Mouse (Mus musculus) CH12.LX (cell line): ENCODE measurements around the gene Olfr237-ps1. TPM values are rescaled to one million over a fixed set of nuclear protein-coding genes. Genes with fewer than 3 reads are reported as not detected.

Source experiments
- DNase-seq: peaks from one replicate; pipeline ENCODE4 v3.0.0-alpha.2; 2013; ENCODE audit errors: extremely low read depth
- H3K27ac ChIP-seq: 2 replicates; pipeline ENCODE4 v1.5.1; 2012; ENCODE audit warnings: low read depth, mild to moderate bottlenecking, control low read depth, moderate library complexity; ENCODE audit not compliant: insufficient read depth
- H3K27me3 ChIP-seq: replicated peaks from 2 replicates; pipeline ENCODE3; 2012; ENCODE audit warnings: inconsistent platforms
- H3K36me3 ChIP-seq, 2 experiments: replicated peaks in 1 of 2; 2 replicates each; pipeline versions ENCODE3 to v1.6.1; 2012; ENCODE audit warnings: inconsistent platforms in 1 of 2, low read length in 1 of 2, mild to moderate bottlenecking in 1 of 2, mixed read lengths in 1 of 2, moderate library complexity in 1 of 2; ENCODE audit not compliant: control insufficient read depth in 1 of 2, insufficient read depth in 1 of 2
- H3K4me1 ChIP-seq, 2 experiments: 2 replicates each; pipeline ENCODE4 v1.6.1; 2012; ENCODE audit warnings: inconsistent platforms in 1 of 2, moderate library complexity in 1 of 2; ENCODE audit not compliant: insufficient read depth in 2 of 2, control insufficient read depth in 1 of 2
- H3K4me2 ChIP-seq: 2 replicates; pipeline ENCODE4 v1.6.1; 2012; ENCODE audit warnings: low read depth, mild to moderate bottlenecking, control low read depth; ENCODE audit not compliant: poor library complexity, insufficient read depth, severe bottlenecking
- H3K4me3 ChIP-seq, 3 experiments: fragments of 150-350 bp in 1 of 3; sonication (generic) in 1 of 3; replicated peaks in 1 of 3; 2 replicates each; pipeline versions ENCODE3 to v1.5.1; 2011 to 2012; ENCODE audit warnings: low read depth in 2 of 3, low read length in 2 of 3, mild to moderate bottlenecking in 2 of 3, moderate library complexity in 2 of 3, control low read depth in 1 of 3, improper control_type of control experiment in 1 of 3, inconsistent platforms in 1 of 3, mixed read lengths in 1 of 3; ENCODE audit not compliant: poor library complexity in 1 of 3
- H3K79me2 ChIP-seq: replicated peaks from 2 replicates; pipeline ENCODE4 v1.6.1; 2012; ENCODE audit warnings: mild to moderate bottlenecking, moderate library complexity; ENCODE audit not compliant: control insufficient read depth, poor library complexity, insufficient read depth, severe bottlenecking; ENCODE audit errors: extremely low read depth
- H3K9ac ChIP-seq: 2 replicates; pipeline ENCODE4 v1.6.1; 2012; ENCODE audit warnings: low read depth, mild to moderate bottlenecking, control low read depth, moderate library complexity; ENCODE audit not compliant: insufficient read depth
- H3K9me3 ChIP-seq: replicated peaks from 2 replicates; pipeline ENCODE3; 2012; ENCODE audit warnings: low read length, inconsistent platforms, mixed read lengths
- BHLHE40 ChIP-seq: IDR thresholded peaks from 2 replicates; pipeline ENCODE4 v1.6.1; 2011; ENCODE audit warnings: mild to moderate bottlenecking, low read depth, low read length, improper control_type of control experiment
- CHD1 ChIP-seq: IDR thresholded peaks from 2 replicates; pipeline ENCODE4 v1.6.1; 2012; ENCODE audit warnings: low read depth, low read length, improper control_type of control experiment, inconsistent platforms
- E2F4 ChIP-seq: IDR thresholded peaks from 2 replicates; pipeline ENCODE4 v1.6.1; 2011; ENCODE audit warnings: low read depth, low read length, improper control_type of control experiment; ENCODE audit not compliant: insufficient replicate concordance
- ELF1 ChIP-seq: IDR thresholded peaks from 2 replicates; pipeline ENCODE4 v1.6.1; 2014; ENCODE audit warnings: low read depth, mild to moderate bottlenecking, inconsistent platforms, low read length, improper control_type of control experiment
- EP300 ChIP-seq: IDR thresholded peaks from 2 replicates; pipeline ENCODE4 v1.6.1; 2011; ENCODE audit warnings: low read length, improper control_type of control experiment
- ETS1 ChIP-seq: conservative IDR thresholded peaks from 2 replicates; pipeline ENCODE4 v1.6.1; 2012; ENCODE audit warnings: low read depth, mild to moderate bottlenecking, inconsistent platforms, low read length, improper control_type of control experiment, moderate library complexity
- GABPA ChIP-seq: IDR thresholded peaks from 2 replicates; pipeline ENCODE4 v1.6.1; 2012; ENCODE audit warnings: low read depth, low read length, improper control_type of control experiment, inconsistent platforms; ENCODE audit not compliant: insufficient replicate concordance
- HCFC1 ChIP-seq: IDR thresholded peaks from 2 replicates; pipeline ENCODE4 v1.6.1; 2012; ENCODE audit warnings: low read depth, mild to moderate bottlenecking, inconsistent platforms, low read length, improper control_type of control experiment
- IRF4 ChIP-seq: IDR thresholded peaks from 2 replicates; pipeline ENCODE4 v1.6.1; 2014; ENCODE audit warnings: low read depth, mild to moderate bottlenecking, inconsistent platforms, low read length, improper control_type of control experiment
- JUN ChIP-seq: IDR thresholded peaks from 2 replicates; pipeline ENCODE4 v1.6.1; 2011; ENCODE audit warnings: low read depth, mild to moderate bottlenecking, low read length, improper control_type of control experiment, moderate library complexity; ENCODE audit not compliant: insufficient read depth
- JUND ChIP-seq: conservative IDR thresholded peaks from 2 replicates; pipeline ENCODE4 v1.6.1; 2011; ENCODE audit warnings: low read depth, low read length, improper control_type of control experiment
- KAT2A ChIP-seq: IDR thresholded peaks from 2 replicates; pipeline ENCODE4 v1.6.1; 2012; ENCODE audit warnings: low read length, improper control_type of control experiment, inconsistent platforms; ENCODE audit not compliant: insufficient replicate concordance
- MAFK ChIP-seq: IDR thresholded peaks from 2 replicates; pipeline ENCODE4 v1.6.1; 2011; ENCODE audit warnings: low read length, improper control_type of control experiment; ENCODE audit not compliant: insufficient replicate concordance
- MEF2A ChIP-seq: IDR thresholded peaks from 2 replicates; pipeline ENCODE4 v1.6.1; 2014; ENCODE audit warnings: low read depth, mild to moderate bottlenecking, inconsistent platforms, low read length, improper control_type of control experiment, borderline replicate concordance
- MXI1 ChIP-seq: IDR thresholded peaks from 2 replicates; pipeline ENCODE4 v1.6.1; 2011; ENCODE audit warnings: mild to moderate bottlenecking, low read depth, low read length, improper control_type of control experiment
- MYC ChIP-seq: IDR thresholded peaks from 2 replicates; pipeline ENCODE4 v1.6.1; 2011; ENCODE audit warnings: low read depth, mild to moderate bottlenecking, improper control_type of control experiment, low read length
- NELFE ChIP-seq: IDR thresholded peaks from 2 replicates; pipeline ENCODE4 v1.6.1; 2011; ENCODE audit warnings: low read depth, low read length, improper control_type of control experiment
- PAX5 ChIP-seq: IDR thresholded peaks from 2 replicates; pipeline ENCODE4 v1.6.1; 2012; ENCODE audit warnings: low read length, inconsistent platforms, mixed read lengths
- POLR2AphosphoS2 ChIP-seq: IDR thresholded peaks from 2 replicates; pipeline ENCODE4 v1.6.1; 2011; ENCODE audit warnings: low read depth, low read length, improper control_type of control experiment
- RAD21 ChIP-seq: IDR thresholded peaks from 2 replicates; pipeline ENCODE4 v1.6.1; 2011; ENCODE audit warnings: low read depth, mild to moderate bottlenecking, low read length, improper control_type of control experiment, moderate library complexity
- SMC3 ChIP-seq: IDR thresholded peaks from 2 replicates; pipeline ENCODE4 v1.6.1; 2011; ENCODE audit warnings: low read depth, low read length, improper control_type of control experiment
- TBP ChIP-seq: conservative IDR thresholded peaks from 2 replicates; pipeline ENCODE4 v1.6.1; 2011; ENCODE audit warnings: low read depth, low read length, improper control_type of control experiment
- TCF12 ChIP-seq: IDR thresholded peaks from 2 replicates; pipeline ENCODE4 v1.6.1; 2014; ENCODE audit warnings: low read depth, mild to moderate bottlenecking, inconsistent platforms, low read length, improper control_type of control experiment
- USF2 ChIP-seq: conservative IDR thresholded peaks from 2 replicates; pipeline ENCODE4 v1.6.1; 2011; ENCODE audit warnings: low read depth, low read length, improper control_type of control experiment
- ZC3H11A ChIP-seq: IDR thresholded peaks from 2 replicates; pipeline ENCODE4 v1.6.1; 2012; ENCODE audit warnings: low read depth, mild to moderate bottlenecking, inconsistent platforms, low read length, improper control_type of control experiment
- ZMIZ1 ChIP-seq: IDR thresholded peaks from 2 replicates; pipeline ENCODE4 v1.6.1; 2012; ENCODE audit warnings: low read depth, mild to moderate bottlenecking, inconsistent platforms, low read length, improper control_type of control experiment
- dilution Hi-C: fragments of 300-500 bp; cut with MboI; formaldehyde crosslinking; loops from 2 replicates; pipeline ENCODE4 v1.14.3; 2020; ENCODE audit warnings: low sequenced_read_pairs; ENCODE audit not compliant: extremely low pct_unique_long_range_greater_than_20kb, extremely low pct_ligation_motif_present
- in situ Hi-C: fragments of 300-500 bp; cut with MboI; formaldehyde crosslinking; loops from 3 replicates; pipeline ENCODE4 v1.14.3; 2019; ENCODE audit warnings: low sequenced_read_pairs, low pct_ligation_motif_present, low pct_unique_long_range_greater_than_20kb, mixed read lengths
- polyA plus RNA-seq: library from polyadenylated mRNA; unstranded; fragments of >175 nt; gene quantifications from 2 replicates; pipeline ENCODE4 v1.2.1, GENCODE M21; 2012; ENCODE audit warnings: low read depth; ENCODE audit not compliant: insufficient read length
- total RNA-seq, 2 experiments: library from RNA; depleted of rRNA; stranded (reverse); fragments of 300-350 nt in 1 of 2; fragments of >200 nt in 1 of 2; gene quantifications; 2 replicates each; pipeline ENCODE4 v1.2.3; 2012 to 2014

Gene Olfr237-ps1
- total and polyA plus RNA-seq, 3 experiments: not detected

- Histone ChIP-seq H3K4me3 (no peak within 1 kb of the TSS), H3K27me3 (no peaks in the 10 kb centered on the region), H3K27ac (no peak within 1 kb of the TSS), H3K9ac (no peak within 1 kb of the TSS), H3K4me1 (no peaks in the 10 kb centered on the region), H3K9me3 (no peaks in the 10 kb centered on the region), H3K36me3 (no peaks in the 10 kb centered on the region), H3K4me2 (no peak within 1 kb of the TSS), H3K79me2 (no peaks in the 10 kb centered on the region)
- in situ Hi-C loops (no loop called here), dilution Hi-C loops (no loop called here)
- DNase-seq: no peak
- TF ChIP-seq RAD21 (no peak), BHLHE40 (no peak), ZMIZ1 (no peak), MYC (no peak), NELFE (no peak), JUND (no peak), EP300 (no peak), MXI1 (no peak), SMC3 (no peak), POLR2AphosphoS2 (no peak), MEF2A (no peak), CHD1 (no peak), TCF12 (no peak), IRF4 (no peak), JUN (no peak), PAX5 (no peak), TBP (no peak), HCFC1 (no peak), E2F4 (no peak)
Measured at GRCm38 (mm10) chr6:43171840-43172239, 25.5 kb downstream of the Olfr237-ps1 start, which contains the start of gene Olfr13. Olfr13 (plus strand) TSS chr6:43172140.

- no peak for DNase-seq
- Histone ChIP-seq H3K79me2 (no peaks in the 10 kb centered on the region), H3K4me3 (no peak overlapping the region), H3K27ac (no peak overlapping the region), H3K9ac (no peak overlapping the region), H3K36me3 (no peaks in the 10 kb centered on the region), H3K27me3 (no peaks in the 10 kb centered on the region), H3K9me3 (no peaks in the 10 kb centered on the region), H3K4me2 (no peak overlapping the region), H3K4me1 (no peaks in the 10 kb centered on the region)
- dilution Hi-C loops (no loop called here), in situ Hi-C loops (no loop called here)
- TF ChIP-seq EP300 (no peak), ZC3H11A (no peak), ELF1 (no peak), GABPA (no peak), NELFE (no peak), MEF2A (no peak), KAT2A (no peak), MAFK (no peak), POLR2AphosphoS2 (no peak), ETS1 (no peak), JUN (no peak), USF2 (no peak)
Measured at GRCm38 (mm10) chr6:43178129-43178528, 31.8 kb downstream of the Olfr237-ps1 start.
